Mouse (Mus musculus) small intestine, adult 2 months (tissue): ENCODE measurements around the gene Dpt. TPM values are rescaled to one million over a fixed set of nuclear protein-coding genes. Genes with fewer than 3 reads are reported as not detected.
A peak's percentile ranks its signal among the peaks of the same experiment; 100 is the strongest.
"Not testable (repeated sequence)": the region's sequence is repeated elsewhere in the genome, so short reads cannot be mapped to it uniquely, and the experiment has no call there.

Experiments used
- H3K27ac ChIP-seq: fragments of 200-500 bp; 2 replicates; pipeline ENCODE4 v1.5.1; 2012; ENCODE audit warnings: low read depth, low read length, control low read depth, inconsistent platforms; ENCODE audit not compliant: insufficient read depth
- H3K27me3 ChIP-seq: fragments of 200-500 bp; 2 replicates; pipeline ENCODE4 v1.6.1; 2012; ENCODE audit warnings: mild to moderate bottlenecking, moderate library complexity, low read length, inconsistent platforms; ENCODE audit not compliant: control insufficient read depth, insufficient read depth
- H3K36me3 ChIP-seq: fragments of 200-500 bp; 2 replicates; pipeline ENCODE4 v1.6.1; 2012; ENCODE audit warnings: mild to moderate bottlenecking, low read length, control low read depth, inconsistent platforms; ENCODE audit not compliant: control insufficient read depth, insufficient read depth
- H3K4me1 ChIP-seq: fragments of 200-500 bp; 2 replicates; pipeline ENCODE4 v1.6.1; 2012; ENCODE audit warnings: low read length, inconsistent platforms, mixed read lengths; ENCODE audit not compliant: control insufficient read depth, insufficient read depth, insufficient read length
- H3K4me3 ChIP-seq: fragments of 200-500 bp; 2 replicates; pipeline ENCODE4 v1.5.1; 2012; ENCODE audit warnings: low read depth, mild to moderate bottlenecking, control low read depth, inconsistent platforms, low read length, moderate library complexity
- CTCF ChIP-seq: fragments of 200-500 bp; IDR thresholded peaks from 2 replicates; pipeline ENCODE4 v1.5.1; 2012; ENCODE audit warnings: low read depth, mild to moderate bottlenecking, control low read depth, inconsistent platforms, low read length, moderate library complexity, mixed read lengths; ENCODE audit not compliant: insufficient replicate concordance, insufficient read length; ENCODE audit errors: extremely low read depth
- POLR2A ChIP-seq: fragments of 200-500 bp; IDR thresholded peaks from 2 replicates; pipeline ENCODE4 v1.6.1; 2012; ENCODE audit warnings: low read depth, mild to moderate bottlenecking, control low read depth, inconsistent platforms, low read length, moderate library complexity
- WGBS: fragments of 180-500 bp; shearing (Covaris S2); methylation state at CpG from one replicate; pipeline ENCODE4 v1.1.7; 2018; 5-methylcytosine and 5-hydroxymethylcytosine counted together
- polyA plus RNA-seq: library from polyadenylated mRNA; depleted of rRNA; stranded (reverse); fragments of >200 nt; gene quantifications from 2 replicates; pipeline ENCODE4 v1.2.3, GENCODE M21; 2012

The Dpt gene
- polyA plus RNA-seq, 1 experiment: 14.8 TPM

DNA sequence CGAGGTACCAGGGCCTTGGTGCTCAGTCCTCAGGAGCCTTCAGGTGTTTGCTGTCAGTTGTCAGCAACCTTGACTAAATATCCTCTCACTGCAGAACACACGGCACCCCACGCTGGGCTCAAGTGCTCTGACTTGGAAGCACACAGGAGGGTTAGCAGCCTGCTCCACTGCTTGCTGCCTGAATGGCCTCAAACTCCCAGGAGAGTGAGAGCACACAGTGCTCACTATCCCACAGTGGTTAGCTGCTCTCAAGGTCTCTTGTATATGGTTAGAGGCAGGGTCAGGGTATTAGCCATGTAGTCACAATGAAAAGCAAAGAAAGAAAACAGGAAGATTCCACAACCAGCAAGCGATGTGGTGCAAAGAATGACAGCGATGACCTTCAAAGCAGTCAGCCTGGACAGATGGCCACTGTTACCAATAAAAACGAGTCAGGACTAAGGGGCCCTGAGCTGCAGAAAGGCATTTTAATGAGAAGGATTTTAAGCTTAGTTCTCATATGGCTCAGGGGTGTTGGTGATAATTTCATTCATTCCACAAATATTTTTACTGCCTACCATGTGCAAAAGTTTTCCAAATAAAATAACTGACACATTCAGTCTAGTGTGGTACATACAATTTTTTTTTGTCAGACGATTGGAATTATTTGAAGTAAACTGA, 15.5 kb upstream of the Dpt start:
- H3K4me1 ChIP-seq: no peaks in the 10 kb centered on the region
- H3K4me3 ChIP-seq: no peak overlapping the region
- no peak overlapping the region for H3K27ac ChIP-seq
- H3K27me3 ChIP-seq: no peaks in the 10 kb centered on the region
- WGBS: 69% methylated on average over 7 of the region's 7 CpGs
- no peaks in the 10 kb centered on the region for H3K36me3 ChIP-seq
- TF ChIP-seq POLR2A (no peak), CTCF (no peak)

DNA sequence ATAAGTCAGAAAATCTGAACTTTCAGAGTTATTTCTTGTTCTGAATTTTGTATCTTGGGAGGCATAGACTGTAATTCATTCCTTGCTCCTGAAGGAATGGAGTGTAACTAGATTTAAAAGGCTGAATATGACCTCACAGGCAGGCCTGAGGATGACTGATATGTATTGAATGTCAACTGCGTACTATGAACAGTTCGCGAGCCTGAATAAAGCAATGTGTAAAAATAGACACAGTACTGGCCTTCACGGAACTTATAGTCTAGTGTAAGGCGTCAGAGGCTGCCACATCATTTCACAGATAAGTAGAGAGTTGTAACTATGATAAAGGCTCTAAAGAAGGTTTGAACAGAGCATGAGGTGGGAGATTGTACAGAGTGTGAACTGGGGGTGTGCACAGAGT, 10.3 kb upstream of the Dpt start:
- WGBS: 87% methylated on average over 5 of the region's 5 CpGs
- TF ChIP-seq POLR2A: no peak
- H3K4me3 ChIP-seq: no peak overlapping the region
- no peaks in the 10 kb centered on the region for H3K36me3 ChIP-seq
- H3K27me3 ChIP-seq: no peaks in the 10 kb centered on the region
- no peaks in the 10 kb centered on the region for H3K4me1 ChIP-seq
- no peak overlapping the region for H3K27ac ChIP-seq

DNA sequence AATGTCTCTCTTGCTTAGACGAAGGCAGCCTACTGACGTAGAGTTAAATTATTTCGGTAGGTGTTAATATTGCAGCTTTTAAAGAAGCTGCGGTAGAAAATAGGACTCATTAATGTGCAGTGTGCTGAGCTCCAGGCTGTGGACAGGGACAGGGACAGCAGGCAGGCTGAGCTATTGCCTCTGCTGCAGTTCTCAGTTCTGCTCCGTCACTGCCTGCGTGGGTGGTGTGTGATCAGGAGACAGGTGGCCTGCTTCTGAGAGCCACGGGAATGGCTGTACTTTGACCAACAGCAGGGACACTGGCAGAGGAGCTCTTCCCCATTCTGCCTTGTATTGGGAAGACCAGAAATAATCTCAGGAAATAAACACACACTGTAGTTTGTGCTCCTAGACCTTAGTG, 8.7 kb upstream of the Dpt start:
- TF ChIP-seq POLR2A: no peak
- no peak for TF ChIP-seq CTCF
- Histone ChIP-seq H3K36me3 (no peaks in the 10 kb centered on the region), H3K27me3 (no peaks in the 10 kb centered on the region), H3K27ac (no peak overlapping the region), H3K4me1 (no peaks in the 10 kb centered on the region), H3K4me3 (no peak overlapping the region)
- 47% methylated on average over 7 of the region's 7 CpGs for WGBS

DNA sequence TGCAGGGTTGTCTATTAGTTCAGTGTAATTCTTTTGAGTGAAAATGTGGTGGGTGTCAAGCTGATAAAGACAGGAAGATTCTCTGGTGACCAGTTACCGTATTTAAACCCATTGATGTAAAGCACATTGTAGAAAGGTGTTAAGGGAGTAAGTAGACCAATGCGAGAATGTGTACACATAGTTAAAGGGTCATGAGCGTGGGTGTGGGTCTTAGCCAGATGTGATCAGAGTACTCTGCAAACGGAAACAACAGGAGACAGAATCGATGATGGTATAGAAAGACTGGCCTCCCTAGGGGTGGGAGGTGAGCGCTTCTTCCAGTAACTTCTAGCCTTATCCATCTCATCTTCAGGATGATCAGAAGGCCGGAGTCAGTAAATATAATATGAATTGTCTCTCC, 8.2 kb upstream of the Dpt start:
- no peak overlapping the region for H3K27ac ChIP-seq
- TF ChIP-seq POLR2A (no peak), CTCF (no peak)
- no peak overlapping the region for H3K4me3 ChIP-seq
- no peaks in the 10 kb centered on the region for H3K27me3 ChIP-seq
- 77% methylated on average over 7 of the region's 7 CpGs for WGBS
- H3K36me3 ChIP-seq: no peaks in the 10 kb centered on the region
- no peaks in the 10 kb centered on the region for H3K4me1 ChIP-seq

DNA sequence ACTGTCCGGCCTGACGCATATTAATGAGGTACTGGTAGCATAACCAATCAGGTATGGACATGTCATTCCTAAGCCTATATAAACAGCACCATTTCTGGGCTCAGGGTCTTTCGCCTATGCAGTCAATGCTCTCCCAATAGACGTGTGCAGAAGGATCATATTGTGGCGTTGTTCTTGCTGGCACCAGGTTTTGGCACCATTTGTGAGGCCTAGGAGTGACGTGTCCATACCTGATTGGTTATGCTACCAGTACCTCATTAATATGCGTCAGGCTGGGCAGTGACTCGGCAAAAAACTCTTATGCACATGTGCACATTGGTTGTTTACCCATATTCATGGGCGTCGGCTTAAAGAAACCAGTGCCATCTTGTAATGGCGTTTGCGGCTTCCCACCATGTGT, 6.1 kb upstream of the Dpt start:
- H3K4me1 ChIP-seq, H3K4me3 ChIP-seq, H3K27me3 ChIP-seq, H3K36me3 ChIP-seq, H3K27ac ChIP-seq: not testable (repeated sequence)
- 96% methylated on average over 12 of the region's 12 CpGs for WGBS

DNA sequence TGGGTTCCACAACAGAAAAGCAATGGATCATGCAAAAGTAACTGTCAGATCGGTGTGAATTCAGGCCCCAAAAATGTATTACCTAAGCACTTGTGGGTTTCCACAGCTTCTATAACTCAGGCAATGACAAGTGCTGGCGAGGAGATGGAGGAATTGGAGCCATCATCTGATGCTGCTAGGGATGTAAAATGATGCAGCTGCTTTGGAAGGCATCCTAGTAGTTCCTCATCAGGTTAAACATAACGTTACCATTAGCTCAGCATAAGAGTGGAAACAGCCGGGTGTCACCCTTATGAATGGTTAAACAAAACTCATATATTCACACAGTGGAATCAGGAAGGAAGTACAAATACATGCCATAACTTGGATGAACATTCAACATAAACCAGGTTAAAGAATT, 3.4 kb upstream of the Dpt start:
- H3K36me3 ChIP-seq: no peaks in the 10 kb centered on the region
- TF ChIP-seq CTCF (no peak), POLR2A (no peak)
- 70% methylated on average over 4 of the region's 4 CpGs for WGBS
- H3K4me1 ChIP-seq: no peaks in the 10 kb centered on the region
- no peaks in the 10 kb centered on the region for H3K27me3 ChIP-seq
- H3K27ac ChIP-seq: no peak overlapping the region
- H3K4me3 ChIP-seq: no peak overlapping the region

DNA sequence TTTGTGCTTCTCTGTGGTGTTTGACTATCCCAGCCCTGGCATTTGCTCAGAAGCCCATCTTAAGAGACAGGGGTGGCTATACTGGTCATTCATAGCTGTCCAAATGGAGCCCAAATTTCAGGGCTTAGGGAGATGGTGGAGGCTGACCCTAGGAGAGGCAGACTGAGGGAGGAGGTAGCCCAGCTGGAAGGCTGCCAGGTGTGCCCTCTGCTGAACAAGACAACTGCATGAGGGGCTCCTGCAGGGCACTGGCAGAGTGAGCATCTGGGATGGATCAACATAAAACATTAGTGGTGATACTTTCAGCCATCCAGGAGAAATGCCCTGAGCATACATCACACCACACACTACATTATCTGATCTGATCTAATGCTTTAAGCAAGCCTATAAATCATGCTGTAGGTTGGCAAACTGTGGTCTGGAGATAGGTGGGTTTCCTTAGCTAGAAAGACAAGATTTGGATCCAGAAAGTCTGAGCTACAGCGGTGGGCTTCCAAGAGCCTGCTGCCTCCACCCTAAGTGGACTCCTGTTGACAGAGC, 1.4 kb downstream of the Dpt start:
- Histone ChIP-seq H3K27ac (peak overlapping the region; percentile 44), H3K4me1 (no peaks in the 10 kb centered on the region), H3K27me3 (no peaks in the 10 kb centered on the region), H3K4me3 (no peak overlapping the region), H3K36me3 (no peaks in the 10 kb centered on the region)
- TF ChIP-seq POLR2A: no peak
- 91% methylated on average over 1 of the region's 1 CpGs for WGBS

DNA sequence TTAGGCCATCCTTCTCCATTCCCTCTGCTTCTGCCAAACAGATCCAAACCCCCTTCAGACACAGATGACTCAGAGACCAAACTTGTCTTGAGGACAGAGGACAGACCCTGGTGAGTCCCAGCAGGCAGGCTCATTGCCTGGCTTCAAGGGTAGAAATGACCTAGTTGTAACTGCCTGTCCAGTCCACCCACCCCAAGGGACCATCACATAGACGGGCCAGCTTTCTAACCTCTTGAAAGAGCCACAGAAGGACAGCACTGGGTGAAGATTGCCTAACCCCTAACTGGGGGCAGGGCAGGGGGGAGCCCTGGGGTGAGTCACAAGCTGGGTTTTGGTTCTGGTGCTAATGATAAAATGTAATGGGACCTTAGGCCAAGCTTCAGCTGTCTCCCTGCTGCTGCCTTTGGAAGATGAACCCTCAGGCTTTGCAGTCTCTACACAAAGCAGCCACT, 2.1 kb downstream of the Dpt start:
- peak overlapping the region; percentile 44; the same call in 1 of the 2 replicates for H3K27ac ChIP-seq

More for the DNA sequence above, 2.1 kb downstream of the Dpt start:
- WGBS: 79% methylated on average over 1 of the region's 1 CpGs
- Histone ChIP-seq H3K27me3 (no peaks in the 10 kb centered on the region), H3K36me3 (no peaks in the 10 kb centered on the region), H3K4me3 (no peak overlapping the region), H3K4me1 (no peaks in the 10 kb centered on the region)
- TF ChIP-seq POLR2A (no peak), CTCF (no peak)
